1 mouse cellular context compared by ENCODE assay signal in genomic region chr17:46521963-46522668, GRCm38 (mm10).
TF ChIP-seq lines count a peak whose summit lies in the region.

No protein-coding gene starts in this region.

TF ChIP-seq in CH12.LX, 34 proteins besides CTCF, POLR2A, EP300 and RAD21:
- TF ChIP-seq GABPA (IDR thresholded peaks at IDR 0.05; ENCODE audit: insufficient replicate concordance, low read depth, low read length) (no peak), MXI1 (IDR thresholded peaks at IDR 0.05; ENCODE audit: low read depth, low read length) (no peak), BHLHE40 (IDR thresholded peaks at IDR 0.05; ENCODE audit: low read depth, low read length) (no peak)
